8 mouse cellular contexts compared by ENCODE assay signal in the genomic region with DNA sequence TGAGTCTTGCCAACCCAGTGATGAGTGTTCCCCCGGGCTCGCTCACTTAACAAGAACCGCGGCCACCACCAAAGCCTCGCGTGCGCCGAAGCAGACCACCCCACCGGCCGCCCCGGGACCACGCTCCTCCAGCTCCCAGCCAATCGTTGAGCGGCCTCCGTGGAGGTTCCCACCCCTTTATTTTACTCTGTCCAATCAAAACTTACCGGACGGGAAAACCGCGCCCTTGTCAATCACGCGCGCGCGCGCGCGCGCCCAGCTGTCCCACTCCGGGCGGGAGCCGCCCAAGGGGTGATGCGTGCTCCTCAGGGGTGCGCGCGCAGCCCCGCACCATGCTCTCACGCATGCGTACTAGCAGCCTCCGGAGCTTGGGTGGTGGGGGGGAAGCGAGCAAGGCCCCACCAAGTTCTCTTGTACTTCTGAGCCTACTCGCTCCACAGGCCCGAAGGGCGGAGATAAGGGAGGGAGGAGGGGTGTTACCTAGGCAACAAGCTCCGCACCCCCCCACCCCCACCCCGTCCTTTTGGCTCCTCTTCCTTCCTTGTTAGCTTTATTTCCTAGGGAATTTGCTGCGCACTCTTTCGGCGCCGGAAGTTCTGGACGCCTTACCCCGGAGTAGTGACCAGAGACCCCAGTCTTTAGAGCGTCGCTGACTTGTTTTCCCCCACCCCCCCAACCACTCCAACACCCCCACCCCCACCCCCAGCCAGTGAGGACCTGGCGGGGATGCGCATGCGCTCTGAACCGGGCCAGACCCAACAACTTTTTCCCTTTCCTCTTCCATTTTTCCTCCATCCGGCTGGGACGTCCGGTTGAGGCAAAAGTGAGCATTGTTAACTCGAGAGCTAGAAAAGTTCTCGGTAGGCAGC. TPM values are rescaled to one million over a fixed set of nuclear protein-coding genes. Genes with fewer than 3 reads are reported as not detected.
DNase-seq lines count a peak whose midpoint lies in the region; ATAC-seq and TF ChIP-seq lines count a peak whose summit lies in the region.

Mapk7 (minus strand) TSS at position 278 of the 869 bp plus-strand sequence.

- no peak for TF ChIP-seq CTCF in brain, embryonic 14.5 days (IDR thresholded peaks at IDR 0.05; ENCODE audit: borderline replicate concordance, extremely low read depth, insufficient read depth, insufficient read length)

- ATAC-seq in heart, embryonic 11.5 days (replicated peaks; ENCODE audit: insufficient number of reproducible peaks, low FRiP score, low TSS enrichment), result peak; percentile 89
- ATAC-seq in kidney, embryonic 16.5 days (ENCODE audit: low FRiP score, low TSS enrichment), result peak; percentile 95
- ATAC-seq in liver, embryonic 12.5 days, result peak; percentile 92
- ATAC-seq in stomach, embryonic 15.5 days (ENCODE audit: insufficient read depth, low FRiP score, low read depth), result peak; percentile 91

- peaks cover 28% of the 10 kb centered on the region for H3K4me1 ChIP-seq in erythroblast, embryonic 14.5 days (ENCODE audit: control insufficient read depth)
- H3K4me1 ChIP-seq in heart, embryonic 11.5 days (ENCODE audit: control insufficient read depth, insufficient read depth, low read length), result peaks cover 15% of the 10 kb centered on the region
- peaks cover 24% of the 10 kb centered on the region for H3K4me1 ChIP-seq in kidney, embryonic 16.5 days (ENCODE audit: insufficient read depth, low read length)
- H3K4me1 ChIP-seq in liver, embryonic 12.5 days, result peaks cover 30% of the 10 kb centered on the region
- peaks cover 12% of the 10 kb centered on the region; the same call in 1 of the 2 replicates for H3K4me1 ChIP-seq in stomach, embryonic 15.5 days

- no peaks in the 10 kb centered on the region for H3K9me3 ChIP-seq in erythroblast, embryonic 14.5 days (ENCODE audit: control insufficient read depth, low read length)
- H3K9me3 ChIP-seq in heart, embryonic 11.5 days (replicated peaks; ENCODE audit: control insufficient read depth, low read length), result no peaks in the 10 kb centered on the region
- H3K9me3 ChIP-seq in kidney, embryonic 16.5 days (ENCODE audit: low read length), result no peaks in the 10 kb centered on the region
- H3K9me3 ChIP-seq in liver, embryonic 12.5 days (replicated peaks), result no peaks in the 10 kb centered on the region
- no peaks in the 10 kb centered on the region for H3K9me3 ChIP-seq in stomach, embryonic 15.5 days

- H3K27ac ChIP-seq in heart, embryonic 11.5 days (ENCODE audit: low read depth, low read length), result peak within 1 kb of the TSS; percentile 82
- peak within 1 kb of the TSS; percentile 91 for H3K27ac ChIP-seq in kidney, embryonic 16.5 days (ENCODE audit: low read length)
- H3K27ac ChIP-seq in liver, embryonic 12.5 days, result peak within 1 kb of the TSS; percentile 75
- H3K27ac ChIP-seq in stomach, embryonic 15.5 days, result peak within 1 kb of the TSS; percentile 86

- H3K4me2 ChIP-seq in heart, embryonic 11.5 days, result peak within 1 kb of the TSS; percentile 95
- H3K4me2 ChIP-seq in kidney, embryonic 16.5 days (replicated peaks; ENCODE audit: low read depth, low read length), result peak within 1 kb of the TSS; percentile 85
- peak within 1 kb of the TSS; percentile 83 for H3K4me2 ChIP-seq in liver, embryonic 12.5 days
- H3K4me2 ChIP-seq in stomach, embryonic 15.5 days, result peak within 1 kb of the TSS; percentile 62

- peak; percentile 100 for DNase-seq in CD4-positive helper T cell, adult 2 months (ENCODE audit: low read depth, low spot score)
- DNase-seq in brain, embryonic 14.5 days (ENCODE audit: low read depth), result peak; percentile 100
- DNase-seq in natural killer cell, adult 2 months (ENCODE audit: low spot score in 2 of 2), result peak; percentile 91 to 95

- peaks cover 32% of the 10 kb centered on the region for H3K36me3 ChIP-seq in erythroblast, embryonic 14.5 days (ENCODE audit: control insufficient read depth)
- H3K36me3 ChIP-seq in heart, embryonic 11.5 days (ENCODE audit: control insufficient read depth, insufficient read depth, low read length), result peaks cover 24% of the 10 kb centered on the region
- peaks cover 34% of the 10 kb centered on the region for H3K36me3 ChIP-seq in kidney, embryonic 16.5 days (ENCODE audit: insufficient read depth, low read length)
- peaks cover 34% of the 10 kb centered on the region for H3K36me3 ChIP-seq in liver, embryonic 12.5 days
- peaks cover 20% of the 10 kb centered on the region for H3K36me3 ChIP-seq in stomach, embryonic 15.5 days

- under 1% methylated on average over 62 of the region's 62 CpGs for WGBS in heart, embryonic 11.5 days (ENCODE audit: insufficient replicate concordance)
- WGBS in kidney, embryonic 16.5 days, result under 1% methylated on average over 62 of the region's 62 CpGs
- under 1% methylated on average over 62 of the region's 62 CpGs for WGBS in liver, embryonic 12.5 days (ENCODE audit: insufficient replicate concordance)
- under 1% methylated on average over 59 of the region's 62 CpGs for WGBS in stomach, embryonic 15.5 days

- peak within 1 kb of the TSS; percentile 89 for H3K4me3 ChIP-seq in erythroblast, embryonic 14.5 days (replicated peaks)
- peak within 1 kb of the TSS; percentile 94 for H3K4me3 ChIP-seq in heart, embryonic 11.5 days (ENCODE audit: low read depth, low read length)
- peak within 1 kb of the TSS; percentile 98 for H3K4me3 ChIP-seq in kidney, embryonic 16.5 days (ENCODE audit: low read length)
- H3K4me3 ChIP-seq in liver, embryonic 12.5 days, result peak within 1 kb of the TSS; percentile 74
- H3K4me3 ChIP-seq in stomach, embryonic 15.5 days (replicated peaks), result peak within 1 kb of the TSS; percentile 57

- H3K27me3 ChIP-seq in erythroblast, embryonic 14.5 days (ENCODE audit: control insufficient read depth), result no peaks in the 10 kb centered on the region
- H3K27me3 ChIP-seq in heart, embryonic 11.5 days (ENCODE audit: control insufficient read depth, insufficient read depth, low read length), result no peaks in the 10 kb centered on the region
- no peaks in the 10 kb centered on the region for H3K27me3 ChIP-seq in kidney, embryonic 16.5 days (ENCODE audit: insufficient read depth, low read length)
- H3K27me3 ChIP-seq in liver, embryonic 12.5 days (replicated peaks), result no peaks in the 10 kb centered on the region
- H3K27me3 ChIP-seq in stomach, embryonic 15.5 days (replicated peaks), result no peaks in the 10 kb centered on the region

- TF ChIP-seq POLR2A in brain, embryonic 14.5 days (IDR thresholded peaks at IDR 0.05; ENCODE audit: borderline replicate concordance, extremely low read depth, insufficient read depth, insufficient read length, poor library complexity, severe bottlenecking), result no peak; the same call in 1 of the 2 replicates

- H3K9ac ChIP-seq in heart, embryonic 11.5 days (ENCODE audit: low read depth, low read length), result peak within 1 kb of the TSS; percentile 88
- peak within 1 kb of the TSS; percentile 94 for H3K9ac ChIP-seq in kidney, embryonic 16.5 days (replicated peaks; ENCODE audit: low read length)
- H3K9ac ChIP-seq in liver, embryonic 12.5 days, result peak within 1 kb of the TSS; percentile 74
- peak within 1 kb of the TSS; percentile 47 for H3K9ac ChIP-seq in stomach, embryonic 15.5 days

RNA-seq across cellular contexts. Expression of gene Mapk7, which starts in this region (rescaled TPM):
- polyA plus RNA-seq in brain, embryonic 14.5 days (2012; rRNA removed), result 108 and 140 TPM in 2 replicates
- 1.6 and 1.7 TPM in 2 replicates for polyA plus RNA-seq in erythroblast, embryonic 14.5 days (2012)
- 22.3 and 25.8 TPM in 2 replicates for polyA plus RNA-seq in heart, embryonic 11.5 days (2014; fragmentation: Nextera tagmentation; extraction: Ambion mirVana)
- polyA plus RNA-seq in kidney, embryonic 16.5 days (2015; fragmentation: Nextera tagmentation; extraction: Ambion mirVana), result 62.5 and 65.0 TPM in 2 replicates
- 12.9 and 14.8 TPM in 2 replicates for polyA plus RNA-seq in liver, embryonic 12.5 days (2016; fragmentation: Nextera tagmentation; extraction: Ambion mirVana)
- polyA plus RNA-seq in stomach, embryonic 15.5 days (2015; fragmentation: Nextera tagmentation; extraction: Ambion mirVana), result 47.1 and 50.8 TPM in 2 replicates

Comparison
In these comparisons a context has a peak if more than half of its experiments do, and no peak if none do; other contexts are left out.
1. Peak in every context shown above with its lines: DNase-seq, ATAC-seq, H3K4me3 ChIP-seq and H3K27ac ChIP-seq.